Mouse (Mus musculus) liver, embryonic 11.5 days (tissue): ENCODE results near the gene Vmn2r89. TPM values are rescaled to one million over a fixed set of nuclear protein-coding genes. Genes with fewer than 3 reads are reported as not detected.
"Not testable (repeated sequence)": the region's sequence is repeated elsewhere in the genome, so short reads cannot be mapped to it uniquely, and the experiment has no call there.

ENCODE experiments used
- ATAC-seq: fragments of 200-750 bp; cut with Nextera tagmentation; replicated peaks from 2 replicates; pipeline ENCODE4 v1.8.0; 2017; ENCODE audit warnings: moderate number of reproducible peaks, mild to moderate bottlenecking, moderate TSS enrichment, moderate library complexity; ENCODE audit not compliant: low FRiP score
- DNase-seq: peaks from one replicate; pipeline ENCODE4 v3.0.0-alpha.2; 2017; ENCODE audit warnings: low spot score
- H3K27ac ChIP-seq: fragments of 300-500 bp; sonication (generic); 2 replicates; pipeline ENCODE4 v1.5.1; 2014; ENCODE audit warnings: mild to moderate bottlenecking, low read depth, low read length, control low read depth
- H3K27me3 ChIP-seq: fragments of 300-500 bp; sonication (generic); replicated peaks from 2 replicates; pipeline ENCODE4 v1.6.1; 2014; ENCODE audit warnings: low read length, mixed read lengths; ENCODE audit not compliant: control insufficient read depth, insufficient read depth
- H3K36me3 ChIP-seq: fragments of 300-500 bp; sonication (generic); 2 replicates; pipeline ENCODE4 v1.6.1; 2014; ENCODE audit warnings: mild to moderate bottlenecking, low read length, moderate library complexity, mixed read lengths; ENCODE audit not compliant: control insufficient read depth, insufficient read depth
- H3K4me1 ChIP-seq: fragments of 300-500 bp; sonication (generic); replicated peaks from 2 replicates; pipeline ENCODE4 v1.6.1; 2014; ENCODE audit warnings: low read length, mixed read lengths; ENCODE audit not compliant: control insufficient read depth, insufficient read depth
- H3K4me2 ChIP-seq: fragments of 300-500 bp; sonication (generic); 2 replicates; pipeline ENCODE4 v1.6.1; 2014; ENCODE audit warnings: mild to moderate bottlenecking, control low read depth, moderate library complexity
- H3K4me3 ChIP-seq: fragments of 300-500 bp; sonication (generic); 2 replicates; pipeline ENCODE4 v1.5.1; 2014; ENCODE audit warnings: low read depth, low read length, control low read depth
- H3K9ac ChIP-seq: fragments of 300-500 bp; sonication (generic); 2 replicates; pipeline ENCODE4 v1.6.1; 2014; ENCODE audit warnings: low read depth, low read length, control low read depth
- H3K9me3 ChIP-seq: fragments of 300-500 bp; sonication (generic); 2 replicates; pipeline ENCODE4 v1.6.1; 2016; ENCODE audit warnings: low read length, inconsistent platforms, mixed read lengths; ENCODE audit not compliant: control insufficient read depth
- WGBS: fragments of 180-500 bp; shearing (Covaris S2); extraction: QIAGEN DNeasy Blood & Tissue Kit; methylation state at CpG from one replicate; pipeline ENCODE4 v1.1.7; 2014; 5-methylcytosine and 5-hydroxymethylcytosine counted together
- polyA plus RNA-seq: library from polyadenylated mRNA; unstranded; fragments of >200 nt; fragmentation: Nextera tagmentation; extraction: Ambion mirVana; gene quantifications from 2 replicates; pipeline ENCODE4 v1.2.1, GENCODE M21; 2014

Gene Vmn2r89
- polyA plus RNA-seq, 1 experiment from 2014 or later, result not detected

DNA sequence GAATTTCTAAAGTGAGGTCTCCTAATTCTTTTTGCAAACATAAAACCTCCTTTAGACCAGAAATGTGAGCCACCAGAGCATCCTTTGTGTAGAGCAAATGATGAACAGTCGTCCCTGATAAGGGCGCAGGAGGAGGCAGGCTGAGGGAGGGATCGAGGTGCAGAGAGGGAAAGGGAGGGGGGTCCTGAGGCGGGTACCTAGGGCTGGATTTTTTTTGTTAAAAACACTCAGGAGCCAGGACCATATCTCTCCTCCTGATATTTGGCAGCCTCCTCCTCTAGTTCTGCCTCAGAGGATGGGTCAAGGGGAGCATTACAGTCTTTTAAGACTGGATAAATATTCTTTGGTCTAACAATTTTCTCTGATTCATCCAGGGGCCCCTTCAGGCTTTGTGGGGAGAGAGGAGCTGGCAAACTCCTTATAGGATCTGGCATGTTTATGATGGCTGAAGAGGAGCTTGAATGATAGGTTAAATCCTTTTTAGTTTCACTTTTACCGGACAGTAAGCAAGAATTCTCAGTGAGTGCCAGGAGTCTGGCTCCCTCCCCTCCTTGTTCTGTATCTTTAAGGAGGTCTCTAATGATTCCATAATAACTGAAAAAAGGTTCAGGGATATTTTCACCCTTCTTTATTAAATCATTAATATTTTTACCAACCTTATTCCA lies 30.5 kb downstream of the Vmn2r89 start:
- 56% methylated on average over 5 of the region's 5 CpGs for WGBS
- no peak for DNase-seq
- Histone ChIP-seq H3K9ac (no peak overlapping the region), H3K27ac (no peak overlapping the region), H3K4me1 (no peaks in the 10 kb centered on the region), H3K9me3 (no peaks in the 10 kb centered on the region), H3K27me3 (no peaks in the 10 kb centered on the region), H3K36me3 (no peaks in the 10 kb centered on the region), H3K4me2 (no peak overlapping the region), H3K4me3 (no peak overlapping the region)
- ATAC-seq, result no peak

GRCm38 (mm10) chr14:51482971-51483381 lies 31.3 kb downstream of the Vmn2r89 start:
- not testable (repeated sequence) for H3K27ac ChIP-seq, H3K36me3 ChIP-seq, DNase-seq, H3K9me3 ChIP-seq, ATAC-seq, H3K9ac ChIP-seq, H3K4me3 ChIP-seq, H3K27me3 ChIP-seq, H3K4me2 ChIP-seq, H3K4me1 ChIP-seq
- 63% methylated on average over 10 of the region's 10 CpGs for WGBS

- no peak for DNase-seq
- WGBS, result 90% methylated on average over 1 of the region's 1 CpGs
- Histone ChIP-seq H3K9ac (no peak overlapping the region), H3K4me1 (no peaks in the 10 kb centered on the region), H3K36me3 (no peaks in the 10 kb centered on the region), H3K4me3 (no peak overlapping the region), H3K27ac (no peak overlapping the region), H3K27me3 (no peaks in the 10 kb centered on the region), H3K9me3 (no peaks in the 10 kb centered on the region), H3K4me2 (no peak overlapping the region)
- ATAC-seq, result no peak
Observed at GRCm38 (mm10) chr14:51483671-51484070, 32.0 kb downstream of the Vmn2r89 start.

- Histone ChIP-seq H3K36me3 (no peaks in the 10 kb centered on the region), H3K27ac (no peak overlapping the region), H3K9ac (no peak overlapping the region), H3K4me3 (no peak overlapping the region), H3K27me3 (no peaks in the 10 kb centered on the region), H3K4me1 (no peaks in the 10 kb centered on the region), H3K9me3 (no peaks in the 10 kb centered on the region), H3K4me2 (no peak overlapping the region)
- DNase-seq, result no peak
- no peak for ATAC-seq
- WGBS, result 78% methylated on average over 1 of the region's 1 CpGs
Observed at GRCm38 (mm10) chr14:51486111-51486510, 34.5 kb downstream of the Vmn2r89 start.

GRCm38 (mm10) chr14:51495781-51496180 lies 44.1 kb downstream of the Vmn2r89 start:
- no peaks in the 10 kb centered on the region for H3K27me3 ChIP-seq
- 72% methylated on average over 2 of the region's 2 CpGs for WGBS
- H3K4me3 ChIP-seq, result no peak overlapping the region
- no peaks in the 10 kb centered on the region for H3K36me3 ChIP-seq
- DNase-seq (no peak), ATAC-seq (no peak)
- H3K9ac ChIP-seq, result no peak overlapping the region
- H3K4me1 ChIP-seq, result no peaks in the 10 kb centered on the region
- no peaks in the 10 kb centered on the region for H3K9me3 ChIP-seq
- H3K27ac ChIP-seq, result no peak overlapping the region
- no peak overlapping the region for H3K4me2 ChIP-seq

DNA sequence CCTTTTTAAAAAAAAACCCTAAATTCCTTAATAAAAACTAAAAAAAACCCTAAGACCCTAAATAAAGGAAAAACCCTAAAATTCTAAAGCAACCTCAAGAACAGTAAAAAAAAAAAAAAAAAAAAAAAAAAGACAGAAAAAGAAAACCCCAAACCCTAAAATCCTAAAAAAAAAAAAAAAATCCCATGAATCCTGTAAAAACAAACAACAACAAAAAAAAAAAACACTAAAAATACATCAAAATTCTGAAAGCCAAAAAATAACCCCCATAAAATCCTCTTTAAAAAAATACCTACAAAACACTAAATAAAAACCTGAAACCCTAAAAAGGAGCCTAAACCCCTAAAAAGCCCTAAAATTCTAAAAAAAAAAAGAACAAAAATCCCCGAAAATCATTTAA lies 45.3 kb downstream of the Vmn2r89 start:
- DNase-seq (no peak), ATAC-seq (no peak)
- Histone ChIP-seq H3K27ac (no peak overlapping the region), H3K4me2 (no peak overlapping the region), H3K27me3 (no peaks in the 10 kb centered on the region), H3K4me3 (no peak overlapping the region), H3K9me3 (no peaks in the 10 kb centered on the region), H3K36me3 (no peaks in the 10 kb centered on the region), H3K4me1 (no peaks in the 10 kb centered on the region), H3K9ac (no peak overlapping the region)
- WGBS, result 78% methylated on average over 1 of the region's 1 CpGs

DNA sequence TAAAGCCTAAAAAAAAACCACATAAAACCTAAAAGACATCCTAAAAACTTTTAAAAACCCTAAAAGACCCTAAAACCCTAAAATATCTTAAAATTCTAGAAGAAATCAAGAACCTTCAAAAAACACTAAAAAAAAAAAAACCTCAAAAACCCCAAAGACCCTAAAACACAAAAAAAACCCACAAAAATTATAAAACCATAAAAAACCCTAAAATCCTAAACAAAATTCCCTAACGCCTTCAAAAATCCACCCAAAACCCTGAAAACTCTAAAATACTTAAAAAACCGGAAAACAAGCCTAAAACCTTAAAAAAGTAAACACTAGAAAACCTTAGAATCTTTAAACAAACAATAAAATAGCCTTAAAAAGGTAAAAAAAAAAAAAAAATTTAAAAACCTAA lies 46.3 kb downstream of the Vmn2r89 start:
- Histone ChIP-seq H3K4me1 (no peaks in the 10 kb centered on the region), H3K27me3 (no peaks in the 10 kb centered on the region), H3K27ac (no peak overlapping the region), H3K4me3 (no peak overlapping the region), H3K4me2 (no peak overlapping the region), H3K36me3 (no peaks in the 10 kb centered on the region), H3K9me3 (no peaks in the 10 kb centered on the region), H3K9ac (no peak overlapping the region)
- WGBS, result 89% methylated on average over 2 of the region's 2 CpGs
- no peak for ATAC-seq
- no peak for DNase-seq

DNA sequence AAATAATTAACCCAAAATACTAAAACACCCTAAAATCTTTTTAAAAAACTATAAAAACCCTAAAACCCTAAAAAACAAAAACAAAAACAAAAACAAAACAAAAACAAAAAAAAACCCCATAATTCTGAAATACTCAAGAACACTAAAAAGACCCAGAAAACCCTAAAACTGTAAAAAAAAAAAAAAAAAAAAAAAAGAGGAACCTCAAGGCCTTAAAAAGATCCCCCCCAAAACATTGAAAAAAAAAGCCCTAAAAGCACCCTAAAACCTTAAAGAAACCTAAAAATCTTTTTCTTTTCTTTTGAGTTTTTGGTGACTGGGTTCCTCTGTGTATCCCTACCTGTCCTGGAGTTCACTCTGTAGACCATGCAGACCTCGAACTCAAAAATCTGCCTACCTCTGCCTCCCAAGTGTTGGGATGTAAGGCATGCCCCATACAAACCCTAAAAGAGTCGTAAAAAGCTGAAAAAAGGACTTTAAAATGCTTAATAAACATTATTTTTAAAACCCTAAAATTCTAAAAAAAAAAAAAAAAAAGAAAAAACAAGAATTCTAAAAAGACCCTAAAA lies 48.1 kb downstream of the Vmn2r89 start:
- Histone ChIP-seq H3K27ac (no peak overlapping the region), H3K9me3 (no peaks in the 10 kb centered on the region), H3K36me3 (no peaks in the 10 kb centered on the region), H3K4me1 (no peaks in the 10 kb centered on the region), H3K4me2 (no peak overlapping the region), H3K27me3 (no peaks in the 10 kb centered on the region), H3K4me3 (no peak overlapping the region), H3K9ac (no peak overlapping the region)
- DNase-seq, result no peak
- WGBS, result 78% methylated on average over 2 of the region's 2 CpGs
- no peak for ATAC-seq

DNA sequence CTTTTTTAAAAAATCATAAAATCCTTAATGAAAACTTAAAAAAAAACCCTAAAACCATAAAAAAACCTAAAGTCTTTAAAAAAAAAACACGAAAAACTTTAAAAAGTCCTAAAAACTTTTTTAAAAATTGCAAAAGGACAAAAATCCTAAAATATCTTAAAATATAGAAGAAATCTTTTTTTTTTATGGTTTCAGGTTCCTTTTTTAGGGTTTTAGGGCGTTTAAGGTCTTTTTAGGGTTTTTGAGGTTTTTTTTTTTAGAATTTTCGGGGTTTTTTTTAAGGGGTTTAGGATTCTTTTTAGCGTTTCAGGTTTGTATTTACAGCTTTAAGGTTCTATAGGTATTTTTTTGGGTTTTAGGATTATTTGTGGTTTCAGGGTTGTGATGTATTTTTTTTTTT lies 48.8 kb downstream of the Vmn2r89 start:
- 84% methylated on average over 4 of the region's 4 CpGs for WGBS
- Histone ChIP-seq H3K27ac (no peak overlapping the region), H3K9me3 (no peaks in the 10 kb centered on the region), H3K4me2 (no peak overlapping the region), H3K4me3 (no peak overlapping the region), H3K4me1 (no peaks in the 10 kb centered on the region), H3K36me3 (no peaks in the 10 kb centered on the region), H3K27me3 (no peaks in the 10 kb centered on the region), H3K9ac (no peak overlapping the region)
- DNase-seq (no peak), ATAC-seq (no peak)
